Mouse (Mus musculus) MEL (cell line): ENCODE measurements at regions not wholly inside any gene's neighbourhood (a gene's known extent, or its start where the extent isn't known, plus 50 kb on each side); places are given as distances from the start of the nearest gene placed in this dataset.

Experiments used
- DNase-seq: peaks from one replicate; pipeline ENCODE4 v3.0.0; 2011; ENCODE audit warnings: low read depth, low spot score
- H3K27ac ChIP-seq: 2 replicates; pipeline ENCODE4 v1.5.1; 2012; ENCODE audit warnings: low read depth, mild to moderate bottlenecking, control low read depth, low read length, moderate library complexity; ENCODE audit not compliant: control insufficient read depth
- H3K27me3 ChIP-seq, 2 experiments: fragments of 150-350 bp in 1 of 2; sonication (generic) in 1 of 2; 2 replicates each; pipeline ENCODE4 v1.6.1; 2012; ENCODE audit warnings: low read length in 2 of 2, mild to moderate bottlenecking in 2 of 2, improper control_type of control experiment in 1 of 2, moderate library complexity in 1 of 2; ENCODE audit not compliant: insufficient read depth in 2 of 2, control insufficient read depth in 1 of 2
- H3K36me3 ChIP-seq, 2 experiments: 2 replicates each; pipeline ENCODE4 v1.6.1; 2012 to 2014; ENCODE audit warnings: low read length in 2 of 2, improper control_type of control experiment in 1 of 2, inconsistent platforms in 1 of 2, mild to moderate bottlenecking in 1 of 2; ENCODE audit not compliant: insufficient read depth in 2 of 2, control insufficient read depth in 1 of 2
- H3K4me1 ChIP-seq, 2 experiments: fragments of 150-350 bp in 1 of 2; sonication (generic) in 1 of 2; 2 replicates each; pipeline ENCODE4 v1.6.1; 2012; ENCODE audit warnings: low read length in 2 of 2, improper control_type of control experiment in 1 of 2, mild to moderate bottlenecking in 1 of 2; ENCODE audit not compliant: insufficient read depth in 2 of 2, control insufficient read depth in 1 of 2
- H3K4me3 ChIP-seq, 2 experiments: fragments of 150-350 bp in 1 of 2; sonication (generic) in 1 of 2; 2 replicates each; pipeline ENCODE4 v1.5.1; 2012; ENCODE audit warnings: low read depth in 2 of 2, low read length in 2 of 2, mild to moderate bottlenecking in 2 of 2, moderate library complexity in 2 of 2, control low read depth in 1 of 2, improper control_type of control experiment in 1 of 2; ENCODE audit not compliant: control insufficient read depth in 1 of 2, insufficient read depth in 1 of 2
- H3K79me2 ChIP-seq: 2 replicates; pipeline ENCODE4 v1.6.1; 2012; ENCODE audit warnings: mild to moderate bottlenecking, low read length, moderate library complexity; ENCODE audit not compliant: control insufficient read depth, poor library complexity, insufficient read depth
- H3K9ac ChIP-seq: 2 replicates; pipeline ENCODE4 v1.6.1; 2012; ENCODE audit warnings: low read depth, mild to moderate bottlenecking, control low read depth, low read length, moderate library complexity; ENCODE audit not compliant: control insufficient read depth, poor library complexity, severe bottlenecking
- H3K9me3 ChIP-seq: fragments of 150-350 bp; sonication (generic); replicated peaks from 2 replicates; pipeline ENCODE4 v1.6.1; 2012; ENCODE audit warnings: mild to moderate bottlenecking, low read length, improper control_type of control experiment, moderate library complexity; ENCODE audit not compliant: insufficient read depth
- BHLHE40 ChIP-seq: IDR thresholded peaks from 2 replicates; pipeline ENCODE4 v1.6.1; 2012; ENCODE audit warnings: low read depth, mild to moderate bottlenecking, inconsistent platforms, low read length, improper control_type of control experiment, borderline replicate concordance
- CHD1 ChIP-seq: IDR thresholded peaks from 2 replicates; pipeline ENCODE4 v1.6.1; 2012; ENCODE audit warnings: low read depth, mild to moderate bottlenecking, inconsistent platforms, low read length, improper control_type of control experiment
- EP300 ChIP-seq, 2 experiments: IDR thresholded peaks; 2 replicates each; pipeline ENCODE4 v1.6.1; 2011; ENCODE audit warnings: improper control_type of control experiment in 2 of 2, low read length in 2 of 2, low read depth in 1 of 2, mild to moderate bottlenecking in 1 of 2
- GATA1 ChIP-seq: IDR thresholded peaks from 2 replicates; pipeline ENCODE4 v1.6.1; 2011; ENCODE audit warnings: low read depth, low read length, improper control_type of control experiment
- HCFC1 ChIP-seq: IDR thresholded peaks from 2 replicates; pipeline ENCODE4 v1.6.1; 2012; ENCODE audit warnings: low read depth, mild to moderate bottlenecking, inconsistent platforms, low read length, improper control_type of control experiment, moderate library complexity
- JUND ChIP-seq: IDR thresholded peaks from 2 replicates; pipeline ENCODE4 v1.6.1; 2011; ENCODE audit warnings: low read depth, mild to moderate bottlenecking, improper control_type of control experiment, low read length
- MAFK ChIP-seq: IDR thresholded peaks from 2 replicates; pipeline ENCODE4 v1.6.1; 2011; ENCODE audit warnings: low read depth, mild to moderate bottlenecking, low read length, improper control_type of control experiment, borderline replicate concordance
- MAX ChIP-seq: IDR thresholded peaks from 2 replicates; pipeline ENCODE4 v1.6.1; 2011; ENCODE audit warnings: low read length, improper control_type of control experiment
- MAZ ChIP-seq: IDR thresholded peaks from 2 replicates; pipeline ENCODE4 v1.6.1; 2012; ENCODE audit warnings: low read depth, mild to moderate bottlenecking, inconsistent platforms, low read length, improper control_type of control experiment
- MYC ChIP-seq: IDR thresholded peaks from 2 replicates; pipeline ENCODE4 v1.6.1; 2011; ENCODE audit warnings: low read depth, mild to moderate bottlenecking, low read length, improper control_type of control experiment, moderate library complexity
- NELFE ChIP-seq: IDR thresholded peaks from 2 replicates; pipeline ENCODE4 v1.6.1; 2011; ENCODE audit warnings: low read depth, low read length, improper control_type of control experiment
- POLR2A ChIP-seq, 2 experiments: IDR thresholded peaks; 2 replicates each; pipeline ENCODE4 v1.6.1; 2011 to 2012; ENCODE audit warnings: low read length in 2 of 2, mild to moderate bottlenecking in 2 of 2, control low read depth in 1 of 2, improper control_type of control experiment in 1 of 2, low read depth in 1 of 2, moderate library complexity in 1 of 2; ENCODE audit not compliant: control insufficient read depth in 1 of 2, insufficient read depth in 1 of 2, poor library complexity in 1 of 2
- SMC3 ChIP-seq: IDR thresholded peaks from 2 replicates; pipeline ENCODE4 v1.6.1; 2011; ENCODE audit warnings: low read depth, low read length, improper control_type of control experiment
- TBP ChIP-seq: IDR thresholded peaks from 2 replicates; pipeline ENCODE4 v1.8.0; 2011; ENCODE audit warnings: low read depth, low read length, improper control_type of control experiment
- UBTF ChIP-seq: IDR thresholded peaks from 2 replicates; pipeline ENCODE4 v1.6.1; 2012; ENCODE audit warnings: low read depth, mild to moderate bottlenecking, inconsistent platforms, low read length, improper control_type of control experiment, moderate library complexity, borderline replicate concordance; ENCODE audit not compliant: insufficient read depth
- USF2 ChIP-seq, 2 experiments: IDR thresholded peaks; 2 replicates each; pipeline ENCODE4 v1.6.1; 2011 to 2012; ENCODE audit warnings: improper control_type of control experiment in 2 of 2, low read length in 2 of 2, borderline replicate concordance in 1 of 2, inconsistent platforms in 1 of 2, low read depth in 1 of 2, mild to moderate bottlenecking in 1 of 2; ENCODE audit not compliant: insufficient read depth in 1 of 2
- ZKSCAN1 ChIP-seq: IDR thresholded peaks from 2 replicates; pipeline ENCODE4 v1.6.1; 2012; ENCODE audit warnings: low read depth, mild to moderate bottlenecking, inconsistent platforms, low read length, improper control_type of control experiment, moderate library complexity
- ZMIZ1 ChIP-seq: IDR thresholded peaks from 2 replicates; pipeline ENCODE4 v1.6.1; 2012; ENCODE audit warnings: low read depth, mild to moderate bottlenecking, inconsistent platforms, low read length, improper control_type of control experiment, moderate library complexity
- ZNF384 ChIP-seq: IDR thresholded peaks from 2 replicates; pipeline ENCODE4 v1.6.1; 2012; ENCODE audit warnings: low read depth, mild to moderate bottlenecking, inconsistent platforms, low read length, improper control_type of control experiment

DNA sequence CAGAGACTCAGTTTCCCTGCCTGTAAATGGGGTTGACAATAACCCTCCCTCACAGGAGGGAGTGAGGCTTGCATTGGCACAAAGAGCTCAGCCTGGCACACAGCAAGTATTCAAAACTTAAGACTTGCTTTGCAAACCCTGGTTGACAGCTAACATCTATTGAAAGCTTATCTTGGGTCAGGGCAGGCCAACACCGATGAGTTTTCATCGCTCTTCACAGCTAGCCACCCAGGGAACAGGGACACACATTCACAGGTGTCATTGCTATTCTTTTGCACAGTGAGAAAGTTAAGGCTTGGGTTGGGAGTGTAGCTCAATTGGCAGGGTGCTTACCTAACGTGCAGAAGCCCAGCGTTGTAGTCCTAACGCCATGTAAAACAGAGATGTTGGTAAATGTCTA is 86.5 kb upstream of the Ptpn1 start:
- H3K9ac ChIP-seq, result no peak overlapping the region
- no peaks in the 10 kb centered on the region for H3K9me3 ChIP-seq
- H3K27me3 ChIP-seq, result peaks cover 1 to 2% of the 10 kb centered on the region in 2 experiments; a peak in 2 of 4 replicates
- DNase-seq, result no peak
- H3K4me3 ChIP-seq, result no peak overlapping the region
- peaks cover 0 to 11% of the 10 kb centered on the region in 2 experiments; a peak in 2 of 4 replicates for H3K36me3 ChIP-seq
- H3K4me1 ChIP-seq, result peaks cover 3 to 9% of the 10 kb centered on the region in 2 experiments
- no peak for TF ChIP-seq TBP
- no peak for TF ChIP-seq SMC3
- no peak for TF ChIP-seq EP300 (IDR thresholded peaks at IDR 0.05; ENCODE audit: low read depth in 1 of 2, low read length in 2 of 2)
- TF ChIP-seq HCFC1, result no peak
- TF ChIP-seq NELFE, result no peak
- no peak for TF ChIP-seq JUND
- TF ChIP-seq CHD1, result no peak
- no peak for TF ChIP-seq BHLHE40
- no peak for TF ChIP-seq POLR2A (IDR thresholded peaks at IDR 0.05; ENCODE audit: control insufficient read depth in 1 of 2, insufficient read depth in 1 of 2, low read depth in 1 of 2, low read length in 2 of 2, poor library complexity in 1 of 2)
- no peak for TF ChIP-seq MAX
- TF ChIP-seq MAZ, result no peak
- no peak overlapping the region for H3K27ac ChIP-seq
- no peaks in the 10 kb centered on the region for H3K79me2 ChIP-seq

DNA sequence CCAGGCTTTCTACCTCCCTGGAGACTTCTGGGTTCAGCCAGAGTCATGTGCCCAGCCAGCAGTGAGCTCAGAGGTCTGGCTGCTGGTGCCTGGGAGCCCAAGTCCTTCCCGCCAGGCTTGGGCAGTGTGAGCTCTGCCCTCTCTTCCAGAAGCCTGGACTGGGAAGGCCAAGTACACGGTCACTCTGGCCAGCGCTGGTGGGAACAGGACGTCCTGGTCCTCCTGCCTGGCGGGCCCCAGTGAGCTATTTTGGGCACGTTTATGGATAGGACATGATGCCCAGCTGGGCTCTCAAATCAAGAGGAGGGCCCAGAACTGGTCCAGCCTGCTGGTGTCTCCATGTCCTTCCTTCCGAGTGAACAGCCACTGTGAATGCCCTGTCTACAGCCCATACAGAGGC is 87.3 kb upstream of the Ptpn1 start:
- Histone ChIP-seq H3K9ac (no peak overlapping the region), H3K4me3 (no peak overlapping the region), H3K4me1 (peaks cover 6 to 17% of the 10 kb centered on the region in 2 experiments), H3K27me3 (peaks cover 1 to 2% of the 10 kb centered on the region in 2 experiments; a peak in 2 of 4 replicates), H3K36me3 (peaks cover 0 to 14% of the 10 kb centered on the region in 2 experiments; a peak in 2 of 4 replicates), H3K27ac (no peak overlapping the region), H3K9me3 (no peaks in the 10 kb centered on the region), H3K79me2 (no peaks in the 10 kb centered on the region)
- TF ChIP-seq ZNF384 (no peak), UBTF (no peak), CHD1 (no peak), ZKSCAN1 (no peak), USF2 (IDR thresholded peaks at IDR 0.05; ENCODE audit: borderline replicate concordance in 1 of 2, insufficient read depth in 1 of 2, low read depth in 1 of 2, low read length in 2 of 2) (no peak), MYC (no peak), GATA1 (no peak), MAFK (no peak), POLR2A (IDR thresholded peaks at IDR 0.05; ENCODE audit: control insufficient read depth in 1 of 2, insufficient read depth in 1 of 2, low read depth in 1 of 2, low read length in 2 of 2, poor library complexity in 1 of 2) (no peak), ZMIZ1 (no peak)
- no peak for DNase-seq
